Mouse (Mus musculus): ENCODE data around the gene Riok2. TPM values are rescaled to one million over a fixed set of nuclear protein-coding genes. Genes with fewer than 3 reads are reported as not detected.

The Riok2 gene
- polyA plus RNA-seq, 1 experiment from 2014 or later: 37.5 TPM

DNA sequence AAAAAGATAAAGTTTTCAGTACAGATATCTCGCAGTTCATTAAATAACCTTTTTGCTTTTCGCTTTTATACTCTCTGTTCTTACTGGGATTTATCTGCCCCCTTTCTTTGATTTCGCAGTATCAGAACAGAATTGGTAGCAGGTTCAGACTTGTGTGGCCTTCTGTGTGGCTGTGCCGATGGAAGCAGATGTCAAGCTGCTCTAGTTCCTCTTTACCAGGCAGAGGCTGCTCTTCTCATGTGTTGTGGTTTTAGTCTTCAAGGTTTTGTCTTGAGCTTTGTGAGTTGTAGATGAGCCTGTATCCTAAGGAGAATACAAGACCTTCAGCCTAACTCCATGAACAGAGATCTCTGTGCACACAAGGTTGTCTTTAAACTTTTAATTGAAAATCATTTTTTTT, 17.7 kb downstream of the Riok2 start:
- ChIA-PET CTCF (interaction anchor here (0.7 to 7.5 kb wide), 4 partner anchors 10 to 255 kb away, joined by 3 to 56 read pairs (median 4); partner anchors contain the start of gene Lnpep), POLR2A (no interaction called here)
- TF ChIP-seq CTCF (IDR thresholded peaks at IDR 0.05): no peak
- no peaks in the 10 kb centered on the region for H3K27me3 ChIP-seq
- no peak for DNase-seq (ENCODE audit: low read depth, low spot score)
- no peak for ATAC-seq
- in situ Hi-C loops (cut with MboI; ENCODE audit: low pct_unique_long_range_greater_than_20kb): loop anchor here (5.0 to 25.0 kb wide), 3 partner anchors 173 to 1630 kb away; no protein-coding TSS in a partner anchor

DNA sequence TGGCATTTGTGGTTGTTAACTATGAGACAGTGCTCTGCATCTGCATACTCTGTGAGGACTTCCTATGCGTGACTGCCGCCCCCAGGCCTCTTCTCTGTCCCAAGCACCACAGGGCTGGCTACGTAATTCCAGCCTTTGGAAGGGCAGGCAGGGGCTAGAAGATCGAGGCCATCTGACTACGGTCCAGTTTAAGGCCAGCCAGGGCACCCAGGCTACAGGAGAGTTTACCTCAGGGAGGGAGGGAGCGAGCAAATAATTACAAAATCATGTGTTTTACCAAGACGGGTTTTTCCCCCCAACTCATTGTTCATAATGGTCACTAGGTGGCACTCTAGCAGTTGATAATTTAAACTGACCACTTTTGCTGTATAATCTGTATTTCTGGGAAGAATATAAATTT, 18.8 kb downstream of the Riok2 start:
- H3K27me3 ChIP-seq: no peaks in the 10 kb centered on the region
- in situ Hi-C loops (cut with MboI; ENCODE audit: low pct_unique_long_range_greater_than_20kb): loop anchor here (5.0 to 25.0 kb wide), 3 partner anchors 172 to 1631 kb away; no protein-coding TSS in a partner anchor
- no peak for DNase-seq (ENCODE audit: low read depth, low spot score)
- ChIA-PET POLR2A (interaction anchor here (0.6 kb wide), 1 partner anchor 180 kb away, joined by 3 read pairs; no protein-coding TSS in a partner anchor), CTCF (interaction anchor here (1.0 to 7.5 kb wide), 4 partner anchors 15 to 254 kb away, joined by 3 to 56 read pairs (median 4); no protein-coding TSS in a partner anchor)
- no peak for ATAC-seq
- peak; percentile 59 for TF ChIP-seq CTCF (IDR thresholded peaks at IDR 0.05)

DNA sequence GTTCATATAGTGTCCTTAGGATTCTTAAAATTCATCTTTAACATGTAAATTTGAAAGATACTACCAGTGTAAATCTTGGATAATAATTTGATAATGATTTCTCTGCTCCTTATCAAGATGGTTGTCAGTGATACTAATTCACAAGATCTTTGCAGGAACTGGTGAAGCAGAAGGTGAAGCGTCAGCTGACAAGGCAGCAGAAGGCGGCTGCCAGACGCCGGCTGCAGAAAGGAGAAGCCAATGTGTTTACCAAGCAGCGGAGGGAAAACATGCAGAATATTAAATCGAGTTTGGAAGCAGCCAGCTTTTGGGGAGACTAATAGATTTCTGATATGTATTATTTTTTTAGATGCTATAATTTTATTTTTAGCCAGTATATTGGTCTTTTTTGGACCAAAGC, 19.2 kb downstream of the Riok2 start:
- TF ChIP-seq CTCF (IDR thresholded peaks at IDR 0.05): no peak
- DNase-seq (ENCODE audit: low read depth, low spot score) (no peak), ATAC-seq (no peak)
- POLR2A ChIA-PET: interaction anchor here (0.6 kb wide), 1 partner anchor 179 kb away, joined by 3 read pairs; no protein-coding TSS in a partner anchor
- no peaks in the 10 kb centered on the region for H3K27me3 ChIP-seq
- CTCF ChIA-PET: interaction anchor here (1.0 to 7.5 kb wide), 6 partner anchors 8 to 255 kb away, joined by 3 to 56 read pairs (median 8); no protein-coding TSS in a partner anchor
- in situ Hi-C loops (cut with MboI; ENCODE audit: low pct_unique_long_range_greater_than_20kb): loop anchor here (5.0 to 25.0 kb wide), 3 partner anchors 172 to 1631 kb away; no protein-coding TSS in a partner anchor

DNA sequence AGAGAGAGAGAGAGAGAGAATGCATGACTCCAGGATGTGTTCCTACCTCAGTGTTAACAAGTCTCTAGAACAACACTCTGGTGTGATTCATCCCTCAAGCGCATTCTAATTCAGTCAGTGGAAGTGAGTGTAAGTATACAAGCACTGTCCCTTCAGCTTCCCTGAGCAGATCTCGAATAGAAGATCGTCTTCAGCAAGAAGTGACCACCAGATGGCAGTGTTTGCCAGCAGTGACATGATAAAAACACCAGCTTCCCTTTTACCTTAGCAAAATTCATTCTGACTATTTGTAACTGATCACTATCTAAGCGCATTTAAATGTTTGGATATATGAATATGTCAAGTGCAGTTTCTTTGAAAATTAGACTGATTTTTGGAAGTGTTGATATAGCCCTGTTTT, 20.2 kb downstream of the Riok2 start:
- no peak for DNase-seq (ENCODE audit: low read depth, low spot score)
- peak; percentile 77 for TF ChIP-seq CTCF (IDR thresholded peaks at IDR 0.05)
- H3K27me3 ChIP-seq: no peaks in the 10 kb centered on the region
- ATAC-seq: peak; percentile 74
- in situ Hi-C loops (cut with MboI; ENCODE audit: low pct_unique_long_range_greater_than_20kb): loop anchor here (5.0 to 25.0 kb wide), 3 partner anchors 170 to 1632 kb away; no protein-coding TSS in a partner anchor
- ChIA-PET CTCF (interaction anchor here (0.6 to 7.5 kb wide), 16 partner anchors 9 to 355 kb away, joined by 3 to 56 read pairs (median 4); no protein-coding TSS in a partner anchor), POLR2A (no interaction called here)

DNA sequence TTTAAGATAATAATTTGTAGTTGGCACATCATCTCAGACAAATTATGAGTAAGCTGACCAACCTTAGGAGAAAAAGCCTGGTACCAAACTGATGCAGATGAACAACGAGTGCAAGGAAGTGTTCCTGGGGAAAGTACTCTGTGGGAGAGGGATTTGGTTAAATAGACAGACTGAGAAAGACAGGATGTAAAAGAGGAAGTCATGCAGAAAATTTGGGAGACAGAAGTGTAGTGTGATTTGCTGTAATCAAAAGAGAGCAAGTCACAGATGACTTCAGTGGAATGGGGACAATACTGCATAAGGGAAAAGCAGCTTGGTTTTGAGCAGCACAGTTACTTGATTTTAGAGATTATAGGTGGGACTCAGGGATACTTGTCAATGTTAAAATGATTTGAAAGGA, 22.8 kb downstream of the Riok2 start:
- DNase-seq (ENCODE audit: low read depth, low spot score): no peak
- TF ChIP-seq CTCF (IDR thresholded peaks at IDR 0.05): no peak
- CTCF ChIA-PET: interaction anchor here (1.0 to 7.5 kb wide), 4 partner anchors 8 to 246 kb away, joined by 3 to 56 read pairs (median 14); no protein-coding TSS in a partner anchor
- H3K27me3 ChIP-seq: no peaks in the 10 kb centered on the region
- POLR2A ChIA-PET: no interaction called here
- in situ Hi-C loops (cut with MboI; ENCODE audit: low pct_unique_long_range_greater_than_20kb): loop anchor here (10.0 to 25.0 kb wide), 2 partner anchors 168 to 1635 kb away; no protein-coding TSS in a partner anchor
- ATAC-seq: no peak

DNA sequence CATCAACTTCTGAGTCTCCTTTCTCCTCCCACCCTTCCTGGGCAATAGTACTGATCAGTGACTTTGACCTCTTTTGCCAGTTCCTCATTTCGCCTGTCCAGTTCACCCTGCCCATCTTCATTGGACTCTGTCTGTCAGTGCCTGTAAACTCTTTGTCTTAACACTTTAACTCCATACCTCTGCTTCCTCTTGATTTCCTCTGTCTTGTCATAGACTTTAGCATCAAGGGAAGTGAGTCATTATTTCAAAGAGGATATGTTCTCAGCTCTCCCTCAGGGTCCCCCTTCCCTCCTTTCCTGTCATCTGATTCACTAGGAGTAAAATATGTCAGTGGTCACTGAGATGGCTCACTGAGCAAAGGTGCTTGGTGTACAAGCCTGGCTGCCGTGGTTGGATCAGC, 24.6 kb downstream of the Riok2 start:
- H3K27me3 ChIP-seq: no peaks in the 10 kb centered on the region
- in situ Hi-C loops (cut with MboI; ENCODE audit: low pct_unique_long_range_greater_than_20kb): loop anchor here (10.0 to 25.0 kb wide), 2 partner anchors 166 to 1636 kb away; no protein-coding TSS in a partner anchor
- ChIA-PET CTCF (interaction anchor here (1.0 to 7.5 kb wide), 3 partner anchors 139 to 250 kb away, joined by 3 to 56 read pairs (median 3); no protein-coding TSS in a partner anchor), POLR2A (no interaction called here)
- no peak for ATAC-seq
- no peak for DNase-seq (ENCODE audit: low read depth, low spot score)
- TF ChIP-seq CTCF (IDR thresholded peaks at IDR 0.05): no peak

DNA sequence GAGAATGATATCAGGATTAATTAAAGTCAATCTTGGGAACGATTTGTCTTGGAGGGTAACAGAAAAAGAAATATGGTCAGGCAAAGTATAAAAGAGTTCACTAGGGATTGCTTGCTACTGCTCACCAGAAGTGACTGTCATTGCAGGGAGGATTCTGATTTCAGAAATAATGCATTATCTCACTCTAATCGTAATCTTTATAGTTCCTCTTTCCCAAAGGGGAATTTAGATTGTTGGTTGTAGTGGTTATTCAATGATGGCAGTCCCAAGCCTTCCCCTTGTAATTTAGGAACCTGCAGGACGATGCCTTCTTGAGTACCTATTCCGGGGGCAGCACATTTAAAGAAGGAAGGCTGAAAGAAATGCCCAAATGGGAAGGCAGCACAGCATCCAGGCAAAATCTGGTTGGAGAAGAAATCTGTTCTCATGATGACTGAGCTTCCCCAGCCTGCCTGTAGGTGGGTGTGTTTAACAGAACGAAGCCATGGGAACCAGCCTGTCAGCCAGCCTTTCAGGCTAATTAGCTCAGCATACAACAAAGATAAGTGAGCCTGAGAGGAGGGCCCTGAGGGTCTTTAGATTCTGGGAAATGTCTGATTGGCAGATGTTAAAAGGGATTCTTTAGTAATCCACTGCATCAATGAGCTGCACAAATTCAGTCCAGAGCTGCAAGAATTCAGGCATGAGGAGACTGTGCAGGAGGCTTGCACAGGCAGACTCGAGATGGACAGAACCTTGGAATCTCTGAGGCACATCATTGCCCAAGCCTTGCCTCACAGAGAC, 28.3 kb downstream of the Riok2 start, which contains the start of gene Lix1:
Lix1 (plus strand) TSS at position 451 of the 783 bp plus-strand sequence.
- no peak for DNase-seq (ENCODE audit: low read depth, low spot score)
- TF ChIP-seq CTCF (IDR thresholded peaks at IDR 0.05): peak; percentile 68
- ATAC-seq: peak; percentile 87
- in situ Hi-C loops (cut with MboI; ENCODE audit: low pct_unique_long_range_greater_than_20kb): loop anchor here (5.0 kb wide), 1 partner anchor 355 kb away; no protein-coding TSS in a partner anchor
- CTCF ChIA-PET: interaction anchor here (0.7 to 2.0 kb wide), 3 partner anchors 17 to 241 kb away, joined by 3 to 6 read pairs (median 4); no protein-coding TSS in a partner anchor
- H3K27me3 ChIP-seq: no peaks in the 10 kb centered on the region
- POLR2A ChIA-PET: no interaction called here

DNA sequence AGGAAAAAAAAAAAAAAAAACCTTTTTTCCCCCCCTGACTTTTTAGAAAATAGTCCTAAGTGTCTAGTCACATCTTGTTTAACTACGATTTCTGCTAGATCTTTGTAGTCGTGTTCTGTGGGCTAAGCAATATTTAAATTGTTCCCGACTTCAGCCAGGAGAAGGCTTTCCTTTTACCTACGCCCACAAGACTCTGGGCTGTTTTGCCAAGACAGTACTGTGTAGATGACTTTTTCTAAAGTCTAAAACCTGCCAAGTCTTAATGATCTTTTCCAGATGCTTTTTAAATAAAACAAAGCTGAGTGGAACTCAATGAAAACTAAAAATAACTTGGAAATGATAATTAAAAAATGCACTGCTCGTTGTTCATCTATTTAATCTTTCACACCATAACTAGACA, 28.9 kb downstream of the Riok2 start:
- CTCF ChIA-PET: interaction anchor here (0.7 to 2.0 kb wide), 4 partner anchors 17 to 250 kb away, joined by 3 to 6 read pairs (median 4); no protein-coding TSS in a partner anchor

DNA sequence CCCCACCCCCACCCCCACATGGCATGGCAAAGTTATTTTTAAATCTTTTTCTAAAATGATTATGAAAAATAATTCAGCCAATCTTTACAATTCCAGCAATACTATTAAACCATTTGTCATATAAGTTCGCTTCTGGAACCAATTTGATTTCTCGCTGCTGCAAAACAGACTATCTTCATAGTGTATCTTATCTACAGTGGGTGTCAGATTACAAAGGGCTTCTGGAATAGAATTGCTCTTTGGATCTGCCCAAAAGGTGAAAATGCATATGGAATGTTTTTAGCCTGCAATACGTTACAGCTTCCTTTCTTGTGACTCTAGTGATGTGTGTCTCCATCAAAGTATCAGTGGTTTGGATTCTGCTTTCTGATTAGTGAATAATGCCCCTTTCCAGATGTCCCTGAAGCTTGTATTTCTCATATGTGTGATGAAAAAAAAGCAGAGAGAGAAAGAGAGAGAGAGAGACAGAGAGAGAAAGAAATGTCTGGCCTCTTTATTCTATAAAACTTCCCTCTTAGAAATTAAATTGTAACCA, 29.5 kb downstream of the Riok2 start:
- CTCF ChIA-PET: interaction anchor here (1.3 to 1.5 kb wide), 3 partner anchors 18 to 249 kb away, joined by 3 to 4 read pairs (median 3); no protein-coding TSS in a partner anchor
- POLR2A ChIA-PET: no interaction called here
- in situ Hi-C loops (cut with MboI; ENCODE audit: low pct_unique_long_range_greater_than_20kb): loop anchor here (5.0 kb wide), 1 partner anchor 354 kb away; no protein-coding TSS in a partner anchor
- ATAC-seq (no peak), DNase-seq (ENCODE audit: low read depth, low spot score) (no peak)
- TF ChIP-seq CTCF (IDR thresholded peaks at IDR 0.05): no peak
- no peaks in the 10 kb centered on the region for H3K27me3 ChIP-seq

More for the DNA sequence above, 28.9 kb downstream of the Riok2 start:
- ATAC-seq: no peak
- POLR2A ChIA-PET: no interaction called here
- no peaks in the 10 kb centered on the region for H3K27me3 ChIP-seq
- no peak for DNase-seq (ENCODE audit: low read depth, low spot score)
- in situ Hi-C loops (cut with MboI; ENCODE audit: low pct_unique_long_range_greater_than_20kb): loop anchor here (5.0 kb wide), 1 partner anchor 354 kb away; no protein-coding TSS in a partner anchor
- no peak for TF ChIP-seq CTCF (IDR thresholded peaks at IDR 0.05)
